Mouse (Mus musculus): ENCODE measurements around the gene Cntnap2. TPM values are rescaled to one million over a fixed set of nuclear protein-coding genes. Genes with fewer than 3 reads are reported as not detected.

The Cntnap2 gene
- total and polyA plus RNA-seq, 2 experiments from 2014 or later = 39.8 to 76.6 TPM

DNA sequence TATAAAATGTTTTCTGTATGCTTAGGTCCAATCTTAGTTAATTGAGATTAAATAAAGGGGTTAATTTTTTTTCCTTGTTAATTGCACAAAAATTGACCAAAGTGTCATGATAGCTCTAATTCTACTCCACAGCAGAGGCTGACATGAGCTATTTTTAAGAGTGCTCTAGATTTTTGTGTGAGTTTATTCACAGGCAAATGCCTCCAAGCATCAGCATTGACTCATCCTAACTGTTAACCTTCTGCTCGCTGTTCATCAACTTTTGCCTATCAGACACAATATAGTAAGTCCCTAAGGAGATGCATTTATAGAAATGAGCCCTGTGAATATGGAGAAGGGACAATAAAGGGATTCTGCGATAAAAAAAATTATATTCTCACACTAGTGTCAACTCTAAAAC lies 1138.1 kb downstream of the Cntnap2 start:
- 88% methylated on average over 2 of the region's 2 CpGs for WGBS
- no peak for ATAC-seq
- TF ChIP-seq CTCF (IDR thresholded peaks at IDR 0.05; ENCODE audit: low read depth) = no peak

GRCm38 (mm10) chr6:46201828-46202227 lies 1142.7 kb downstream of the Cntnap2 start:
- H3K27ac ChIP-seq = no peak overlapping the region
- WGBS = 82% methylated on average over 4 of the region's 4 CpGs
- H3K27me3 ChIP-seq (ENCODE audit: insufficient read depth, low read length) = no peaks in the 10 kb centered on the region
- H3K4me3 ChIP-seq (ENCODE audit: low read length) = no peak overlapping the region
- H3K36me3 ChIP-seq (ENCODE audit: insufficient read depth, low read length) = no peaks in the 10 kb centered on the region
- no peak for TF ChIP-seq CTCF (IDR thresholded peaks at IDR 0.05; ENCODE audit: low read depth)
- no peak overlapping the region for H3K9ac ChIP-seq (replicated peaks; ENCODE audit: low read length)
- no peak for ATAC-seq
- no peak overlapping the region for H3K4me2 ChIP-seq (ENCODE audit: low read depth, low read length)
- no peaks in the 10 kb centered on the region for H3K4me1 ChIP-seq (ENCODE audit: insufficient read depth, low read length)
- no peaks in the 10 kb centered on the region for H3K9me3 ChIP-seq (ENCODE audit: low read length)
- no peak for DNase-seq (ENCODE audit: low spot score)

More for the DNA sequence above, 1138.1 kb downstream of the Cntnap2 start:
- Histone ChIP-seq H3K4me3 (ENCODE audit: low read length) (no peak overlapping the region), H3K4me1 (ENCODE audit: insufficient read depth, low read length) (no peaks in the 10 kb centered on the region), H3K4me2 (ENCODE audit: low read depth, low read length) (no peak overlapping the region), H3K27me3 (ENCODE audit: insufficient read depth, low read length) (no peaks in the 10 kb centered on the region), H3K27ac (no peak overlapping the region), H3K36me3 (ENCODE audit: insufficient read depth, low read length) (no peaks in the 10 kb centered on the region), H3K9me3 (ENCODE audit: low read length) (no peaks in the 10 kb centered on the region), H3K9ac (replicated peaks; ENCODE audit: low read length) (no peak overlapping the region)
- DNase-seq (ENCODE audit: low spot score) = no peak

- Histone ChIP-seq H3K36me3 (ENCODE audit: insufficient read depth, low read length) (no peaks in the 10 kb centered on the region), H3K27ac (no peak overlapping the region), H3K9me3 (ENCODE audit: low read length) (no peaks in the 10 kb centered on the region), H3K4me2 (ENCODE audit: low read depth, low read length) (no peak overlapping the region), H3K9ac (replicated peaks; ENCODE audit: low read length) (no peak overlapping the region), H3K4me3 (ENCODE audit: low read length) (no peak overlapping the region), H3K27me3 (ENCODE audit: insufficient read depth, low read length) (no peaks in the 10 kb centered on the region), H3K4me1 (ENCODE audit: insufficient read depth, low read length) (no peaks in the 10 kb centered on the region)
- ATAC-seq (no peak), DNase-seq (ENCODE audit: low spot score) (no peak)
- TF ChIP-seq CTCF (IDR thresholded peaks at IDR 0.05; ENCODE audit: low read depth) = no peak
- WGBS = 32% methylated on average over 2 of the region's 2 CpGs
Measured at GRCm38 (mm10) chr6:46205531-46205930, 1146.4 kb downstream of the Cntnap2 start.

- H3K4me1 ChIP-seq (ENCODE audit: insufficient read depth, low read length) = no peaks in the 10 kb centered on the region
- no peak overlapping the region for H3K4me3 ChIP-seq (ENCODE audit: low read length)
- H3K4me2 ChIP-seq (ENCODE audit: low read depth, low read length) = no peak overlapping the region
- no peak for DNase-seq (ENCODE audit: low spot score)
- no peak overlapping the region for H3K9ac ChIP-seq (replicated peaks; ENCODE audit: low read length)
- ATAC-seq = no peak
- TF ChIP-seq CTCF (IDR thresholded peaks at IDR 0.05; ENCODE audit: low read depth) = no peak
- H3K27me3 ChIP-seq (ENCODE audit: insufficient read depth, low read length) = no peaks in the 10 kb centered on the region
- WGBS = 94% methylated on average over 1 of the region's 1 CpGs
- no peaks in the 10 kb centered on the region for H3K9me3 ChIP-seq (ENCODE audit: low read length)
- H3K36me3 ChIP-seq (ENCODE audit: insufficient read depth, low read length) = no peaks in the 10 kb centered on the region
- no peak overlapping the region for H3K27ac ChIP-seq
Measured at GRCm38 (mm10) chr6:46232889-46233288, 1173.7 kb downstream of the Cntnap2 start.

GRCm38 (mm10) chr6:46240349-46240748 lies 1181.2 kb downstream of the Cntnap2 start:
- Histone ChIP-seq H3K36me3 (ENCODE audit: insufficient read depth, low read length) (no peaks in the 10 kb centered on the region), H3K9ac (replicated peaks; ENCODE audit: low read length) (no peak overlapping the region), H3K4me3 (ENCODE audit: low read length) (no peak overlapping the region), H3K9me3 (ENCODE audit: low read length) (no peaks in the 10 kb centered on the region), H3K4me2 (ENCODE audit: low read depth, low read length) (no peak overlapping the region), H3K4me1 (ENCODE audit: insufficient read depth, low read length) (no peaks in the 10 kb centered on the region), H3K27ac (no peak overlapping the region), H3K27me3 (ENCODE audit: insufficient read depth, low read length) (no peaks in the 10 kb centered on the region)
- DNase-seq (ENCODE audit: low spot score) = no peak
- 71% methylated on average over 2 of the region's 2 CpGs for WGBS
- TF ChIP-seq CTCF (IDR thresholded peaks at IDR 0.05; ENCODE audit: low read depth) = no peak
- no peak for ATAC-seq

DNA sequence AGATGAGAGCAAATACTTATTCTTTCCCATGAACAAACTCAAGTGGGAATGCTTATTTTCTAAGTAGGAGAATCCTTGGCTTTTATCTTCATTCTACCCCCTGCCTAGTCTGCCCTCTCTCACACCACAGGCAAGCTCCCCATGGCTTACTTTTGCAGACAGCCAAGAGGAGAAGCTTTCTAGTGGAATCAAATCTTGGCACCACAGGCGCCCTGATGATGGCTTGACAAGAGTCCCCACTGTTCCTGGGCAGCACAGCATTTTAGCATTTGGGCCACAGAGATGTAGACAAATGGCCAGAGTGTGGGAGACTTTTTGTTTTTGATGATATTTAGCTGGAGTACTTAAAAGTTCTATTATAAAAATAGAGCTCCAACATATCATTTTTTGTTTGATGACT lies 1204.0 kb downstream of the Cntnap2 start:
- H3K27ac ChIP-seq = no peak overlapping the region
- H3K4me1 ChIP-seq (ENCODE audit: insufficient read depth, low read length) = no peaks in the 10 kb centered on the region
- H3K9ac ChIP-seq (replicated peaks; ENCODE audit: low read length) = no peak overlapping the region
- H3K27me3 ChIP-seq (ENCODE audit: insufficient read depth, low read length) = no peaks in the 10 kb centered on the region
- no peak for ATAC-seq
- TF ChIP-seq CTCF (IDR thresholded peaks at IDR 0.05; ENCODE audit: low read depth) = no peak
- peak; percentile 54 for DNase-seq (ENCODE audit: low spot score)
- no peaks in the 10 kb centered on the region for H3K9me3 ChIP-seq (ENCODE audit: low read length)
- no peak overlapping the region for H3K4me2 ChIP-seq (ENCODE audit: low read depth, low read length)
- 15% methylated on average over 1 of the region's 1 CpGs for WGBS
- no peak overlapping the region for H3K4me3 ChIP-seq (ENCODE audit: low read length)
- no peaks in the 10 kb centered on the region for H3K36me3 ChIP-seq (ENCODE audit: insufficient read depth, low read length)

GRCm38 (mm10) chr6:46346946-46347345 lies 1287.8 kb downstream of the Cntnap2 start:
- Histone ChIP-seq H3K9ac (replicated peaks; ENCODE audit: low read length) (no peak overlapping the region), H3K4me2 (ENCODE audit: low read depth, low read length) (no peak overlapping the region), H3K9me3 (ENCODE audit: low read length) (no peaks in the 10 kb centered on the region), H3K27me3 (ENCODE audit: insufficient read depth, low read length) (no peaks in the 10 kb centered on the region), H3K4me3 (ENCODE audit: low read length) (no peak overlapping the region), H3K4me1 (ENCODE audit: insufficient read depth, low read length) (no peaks in the 10 kb centered on the region), H3K36me3 (ENCODE audit: insufficient read depth, low read length) (no peaks in the 10 kb centered on the region), H3K27ac (no peak overlapping the region)
- DNase-seq (ENCODE audit: low spot score) = peak; percentile 68
- no peak for TF ChIP-seq CTCF (IDR thresholded peaks at IDR 0.05; ENCODE audit: low read depth)
- ATAC-seq = peak; percentile 83
- 40% methylated on average over 5 of the region's 5 CpGs for WGBS
